Mouse (Mus musculus) CH12.LX (cell line): ENCODE data around the gene BC017158.

Experiments
- EP300 ChIP-seq: IDR thresholded peaks from 2 replicates; pipeline ENCODE4 v1.6.1; 2011; ENCODE audit warnings: low read length, improper control_type of control experiment
- MYC ChIP-seq: IDR thresholded peaks from 2 replicates; pipeline ENCODE4 v1.6.1; 2011; ENCODE audit warnings: low read depth, mild to moderate bottlenecking, improper control_type of control experiment, low read length
- ZC3H11A ChIP-seq: IDR thresholded peaks from 2 replicates; pipeline ENCODE4 v1.6.1; 2012; ENCODE audit warnings: low read depth, mild to moderate bottlenecking, inconsistent platforms, low read length, improper control_type of control experiment

DNA sequence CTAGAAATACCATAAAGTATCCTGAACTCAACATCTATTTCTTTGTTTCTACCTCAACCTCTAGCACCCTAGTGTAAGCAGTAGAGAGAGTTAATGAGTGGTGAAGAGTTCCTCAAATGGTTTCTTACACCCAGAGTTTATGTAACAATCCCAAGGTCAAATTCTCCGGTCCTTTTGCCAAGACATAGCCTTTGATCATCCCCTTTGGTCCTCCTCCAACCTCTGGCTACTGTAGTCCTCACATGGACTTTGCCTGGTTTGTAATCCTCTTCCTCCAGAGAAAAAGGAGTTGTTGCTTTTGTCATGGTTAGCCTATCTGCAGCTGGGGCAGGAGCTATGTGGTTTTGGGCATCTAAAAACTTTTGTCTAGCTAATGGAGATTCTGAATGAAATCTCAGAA is 62.5 kb downstream of the BC017158 start:
- TF ChIP-seq ZC3H11A (no peak), EP300 (no peak), MYC (no peak)
